Mouse (Mus musculus): ENCODE data around the gene Ptpre. TPM values are rescaled to one million over a fixed set of nuclear protein-coding genes. Genes with fewer than 3 reads are reported as not detected.

Ptpre gene
- 32.7 TPM for polyA plus RNA-seq (2017; shearing (Covaris generic))

DNA sequence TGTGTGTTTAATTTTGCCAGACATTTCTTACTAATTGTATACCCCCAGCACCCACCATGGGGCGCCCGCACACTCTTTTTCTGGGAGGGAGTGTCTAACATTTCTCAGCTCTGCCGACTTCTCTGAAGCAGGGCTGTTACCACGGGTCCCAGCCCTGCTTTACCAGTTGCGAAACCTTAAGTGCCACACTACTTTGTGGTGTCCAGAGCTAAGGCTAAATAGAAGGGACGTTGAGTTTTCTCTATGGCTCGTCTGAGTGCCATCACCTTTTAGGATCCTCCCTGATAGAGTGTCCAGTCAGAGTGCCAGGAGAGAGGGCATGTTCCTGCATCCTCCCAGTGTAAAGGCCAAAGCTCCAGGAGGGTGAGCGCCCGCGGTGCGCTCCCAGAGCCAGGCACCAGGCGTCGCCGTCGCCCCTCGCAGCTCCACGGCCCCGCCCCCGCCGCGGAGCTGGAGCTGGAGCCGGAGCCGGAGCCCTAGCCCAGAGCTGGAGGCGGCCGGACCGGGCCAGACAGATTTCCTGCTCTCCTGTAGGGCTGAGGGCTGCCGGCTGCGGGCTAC lies at the start of gene Ptpre:
Gene Ptpre (plus strand): TSS at position 141 of the 561 bp plus-strand sequence.

DNA sequence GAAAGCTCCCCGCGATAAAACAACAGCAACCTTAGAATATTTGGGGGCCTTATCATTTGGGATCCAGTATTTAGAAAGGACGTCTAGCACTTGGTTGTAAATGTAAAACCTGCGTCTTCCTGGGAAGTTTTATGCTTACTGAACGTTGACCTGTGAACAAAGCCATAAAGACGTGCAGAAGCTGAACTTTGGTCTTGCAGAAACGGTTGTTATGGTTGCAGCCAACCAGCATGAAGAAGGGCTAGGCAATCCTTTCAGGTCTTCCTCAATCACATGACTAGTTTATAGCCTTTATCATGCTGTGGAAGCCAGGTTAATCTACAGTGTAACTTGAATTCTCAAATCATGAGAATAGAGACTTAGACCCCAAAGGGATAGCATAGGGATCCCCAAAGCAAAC lies 8.8 kb upstream of the Ptpre start, which contains the start of gene Clrn3:
Gene Clrn3 (minus strand): TSS at position 140 of the 400 bp plus-strand sequence.

DNA sequence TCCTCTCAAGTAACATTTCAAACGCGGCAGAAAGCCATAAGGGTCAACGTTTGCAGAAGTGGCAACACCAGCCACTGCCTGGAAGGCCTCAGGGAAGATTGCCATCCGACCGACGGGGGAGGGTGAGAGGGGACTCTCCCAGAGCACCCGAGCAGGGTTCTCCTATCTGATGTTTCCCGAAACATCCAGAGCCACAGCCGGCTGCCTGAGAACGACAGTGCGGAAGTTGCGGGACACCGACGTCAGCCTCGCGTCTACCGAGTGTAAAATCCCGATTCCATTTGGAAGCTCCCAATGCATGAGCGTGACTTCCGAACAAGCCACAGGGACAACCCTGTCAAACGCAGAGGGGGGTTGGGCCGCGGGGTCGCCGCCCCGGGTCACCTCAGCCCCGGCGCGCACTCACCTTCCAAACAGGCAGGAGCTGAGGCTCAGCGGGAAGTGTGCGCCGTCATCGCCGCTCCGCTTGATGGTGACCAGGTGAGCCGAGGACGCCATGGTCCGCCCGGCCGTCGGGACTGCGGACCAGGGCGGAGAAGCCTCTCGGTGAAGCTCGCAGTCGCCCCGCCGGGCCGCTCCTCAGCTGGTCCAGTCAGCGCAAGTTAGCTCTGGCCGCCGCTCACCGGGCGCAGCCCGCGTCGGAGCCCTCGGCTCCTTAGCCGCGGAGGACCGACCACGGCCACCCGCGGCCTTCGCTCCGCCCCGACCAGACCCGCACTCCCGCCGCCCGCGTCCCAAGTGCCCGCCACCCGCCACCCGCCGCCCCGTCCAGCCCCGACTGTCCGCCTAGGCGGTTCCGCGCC lies 178.6 kb downstream of the Ptpre start, which contains the start of gene Mki67:
Gene Mki67 (minus strand): TSS at position 720 of the 803 bp plus-strand sequence.

Other genes with a start within 250 kb of the Ptpre start
- not detected for gene Foxi2, start 127.2 kb upstream of the Ptpre start, polyA plus RNA-seq (2017; shearing (Covaris generic))
- gene Clrn3, start 8.8 kb upstream of the Ptpre start, polyA plus RNA-seq (2017; shearing (Covaris generic)), result not detected
- 1.0 TPM for gene Mki67, start 178.9 kb downstream of the Ptpre start, polyA plus RNA-seq (2017; shearing (Covaris generic))